ENCODE assay signal across 10 mouse cellular contexts in the genomic region with DNA sequence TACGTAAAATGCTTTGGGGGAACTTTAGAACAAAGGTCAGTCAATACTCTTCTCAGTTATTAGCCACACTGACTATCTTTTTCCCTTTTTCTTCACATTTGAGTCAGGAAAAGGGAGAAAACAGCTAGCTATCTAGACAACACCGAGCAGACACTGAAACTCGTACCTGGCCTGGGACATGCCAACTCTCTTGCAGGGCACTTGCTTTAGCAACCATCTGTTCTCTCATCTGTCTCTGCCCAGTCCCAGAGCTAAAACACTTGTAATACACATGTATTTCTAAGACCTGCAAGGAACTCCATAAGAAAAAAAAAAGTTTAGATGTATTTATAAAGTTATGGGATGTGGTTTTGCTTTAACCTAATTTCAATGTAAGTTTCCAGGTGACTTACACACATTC.
"Had no signal": no experiment of that assay in that cellular context is flagged by ENCODE, and none has a peak within 500 bp of the region (broad histone marks: within the 10 kb centered on the region; RNA-seq: fewer than 3 reads in every experiment).

No protein-coding gene starts in this region.

- DNase-seq: kidney, postnatal 14 days; layer of hippocampus, adult 9-11 months; liver; lung, adult 18-20 months; lung, postnatal 10 days; lung, postnatal 36 days; retina, postnatal 1 day; right cerebral cortex, postnatal 25 days; spleen, adult 18-20 months; thymus, postnatal 25 days had no signal
